Mouse (Mus musculus) gastrocnemius, postnatal 36 days (tissue): ENCODE measurements at regions not wholly inside any gene's neighbourhood (a gene's known extent, or its start where the extent isn't known, plus 50 kb on each side); places are given as distances from the start of the nearest gene placed in this dataset.

Experiments used
- DNase-seq, 2 experiments: peaks; one replicate each; pipeline ENCODE4 v3.0.0; 2022
- intact Hi-C: fragments of 180-260 bp; cut with DNase I; formaldehyde crosslinking; loops from one replicate; pipeline ENCODE4 v1.15.1; 2025

DNA sequence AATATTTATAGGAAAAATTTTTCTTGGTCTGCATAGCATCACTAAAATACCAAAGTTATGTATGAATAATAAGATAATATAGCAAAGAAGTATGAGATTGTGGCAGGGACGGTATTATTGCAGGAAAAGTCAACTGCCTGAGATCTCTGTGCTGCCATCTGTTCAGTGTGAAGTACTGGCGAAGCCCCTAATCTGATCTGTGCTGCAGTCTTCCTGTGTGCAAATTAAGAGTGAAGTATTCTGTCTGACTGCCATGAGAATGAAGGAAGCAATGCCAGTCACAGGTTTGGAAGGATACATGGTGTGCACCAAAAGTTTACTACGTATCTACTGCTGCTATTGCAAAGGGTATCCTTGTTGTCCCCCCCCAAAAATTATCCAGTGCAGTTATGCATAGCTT lies 501.5 kb downstream of the Rab28 start:
- DNase-seq, result no peak
- intact Hi-C loops, result no loop called here

DNA sequence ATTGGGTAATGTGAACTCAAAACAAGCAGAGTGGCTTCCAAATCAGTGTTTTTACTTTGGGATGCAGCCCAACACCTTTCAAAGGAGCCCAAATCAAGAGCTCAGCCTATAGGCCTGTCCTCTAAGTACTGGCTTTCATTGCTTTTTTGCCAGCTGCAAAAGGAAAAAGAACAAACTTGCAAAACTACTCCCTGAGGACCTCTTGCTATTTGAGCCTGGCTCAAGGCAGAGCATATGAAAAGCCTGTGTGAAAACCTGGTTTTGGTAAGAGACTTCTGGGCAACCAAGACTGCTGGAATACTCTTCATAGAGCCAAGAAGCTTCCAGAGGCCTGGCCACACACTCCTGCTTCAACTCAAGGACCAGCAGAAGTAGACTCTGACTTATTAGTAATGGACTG lies 503.5 kb downstream of the Rab28 start:
- no peak for DNase-seq

DNA sequence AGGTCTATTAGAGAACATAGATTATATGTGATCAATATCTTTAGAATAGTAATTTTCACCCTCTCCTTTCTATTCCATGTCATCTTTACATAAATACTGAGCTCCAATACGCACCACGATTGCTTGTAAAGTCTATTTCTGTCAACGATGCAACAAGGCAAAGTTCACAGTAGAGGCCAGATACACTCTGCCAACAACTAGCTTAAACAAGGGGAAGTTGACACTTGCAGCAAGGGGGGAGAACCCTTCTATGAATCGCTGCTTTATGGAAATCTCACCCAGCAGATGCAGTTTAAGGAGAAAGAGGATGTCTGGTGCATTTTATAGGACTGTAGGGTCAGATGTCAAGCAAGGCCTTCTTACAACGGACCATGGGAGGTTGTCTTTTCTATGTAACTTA lies 520.8 kb downstream of the Rab28 start:
- DNase-seq, result no peak
- intact Hi-C loops, result no loop called here

More for the DNA sequence above, 503.5 kb downstream of the Rab28 start:
- intact Hi-C loops, result no loop called here

DNA sequence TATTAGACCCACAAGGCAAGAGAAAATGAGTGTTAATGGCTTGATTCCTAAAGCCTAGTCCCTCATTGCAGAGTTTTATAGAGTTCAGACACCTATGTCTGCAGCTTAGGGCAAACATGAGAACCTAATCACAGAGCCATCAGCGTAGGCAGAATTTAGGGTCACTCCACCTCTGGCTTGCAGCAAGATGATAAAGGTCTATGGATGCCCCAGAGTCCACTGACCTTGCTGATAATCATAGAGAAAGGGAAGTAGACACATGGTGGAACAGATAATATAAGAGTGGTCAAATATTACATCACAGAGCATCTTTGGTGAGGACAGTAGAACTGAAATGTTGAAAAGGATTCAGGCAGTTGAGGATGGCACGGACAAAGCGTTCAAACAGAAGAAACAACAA lies 530.7 kb downstream of the Rab28 start:
- intact Hi-C loops, result no loop called here
- no peak for DNase-seq

DNA sequence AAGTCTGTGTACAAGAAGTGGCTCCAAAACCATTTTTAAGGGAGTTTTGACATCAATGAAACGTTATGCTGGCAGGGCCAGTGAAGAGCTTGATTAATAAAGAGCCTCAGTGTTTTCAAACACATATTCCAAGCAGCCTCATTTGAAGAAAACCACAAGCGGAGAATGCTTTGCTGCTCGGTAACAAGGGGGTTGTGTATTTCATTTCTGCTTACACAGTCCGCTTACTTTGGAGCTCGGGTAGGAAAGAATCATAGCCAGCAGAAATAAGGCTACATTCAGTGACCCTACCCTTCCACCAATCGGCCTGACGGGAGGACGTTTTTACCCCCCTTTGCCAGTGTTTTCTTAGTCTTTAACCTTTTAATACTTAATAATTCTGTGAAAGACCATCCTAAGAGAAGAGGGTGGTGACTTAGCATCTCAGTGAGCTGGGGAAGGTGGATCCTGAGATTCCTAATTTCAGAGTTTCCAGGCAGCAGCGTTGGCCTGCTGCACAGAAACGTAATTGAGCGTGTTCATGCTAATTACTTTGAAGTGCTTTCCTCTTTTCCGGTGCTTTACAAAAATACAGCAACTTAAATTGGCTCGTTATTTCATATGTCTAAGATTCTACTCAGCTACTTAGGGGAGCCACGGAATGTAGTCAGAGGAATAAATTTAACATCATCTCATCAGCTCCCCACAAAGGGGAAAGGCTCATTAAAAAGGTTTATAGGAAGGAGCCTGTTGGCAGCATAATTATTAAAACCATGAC lies 541.9 kb downstream of the Rab28 start:
- no peak for DNase-seq
- intact Hi-C loops, result no loop called here

DNA sequence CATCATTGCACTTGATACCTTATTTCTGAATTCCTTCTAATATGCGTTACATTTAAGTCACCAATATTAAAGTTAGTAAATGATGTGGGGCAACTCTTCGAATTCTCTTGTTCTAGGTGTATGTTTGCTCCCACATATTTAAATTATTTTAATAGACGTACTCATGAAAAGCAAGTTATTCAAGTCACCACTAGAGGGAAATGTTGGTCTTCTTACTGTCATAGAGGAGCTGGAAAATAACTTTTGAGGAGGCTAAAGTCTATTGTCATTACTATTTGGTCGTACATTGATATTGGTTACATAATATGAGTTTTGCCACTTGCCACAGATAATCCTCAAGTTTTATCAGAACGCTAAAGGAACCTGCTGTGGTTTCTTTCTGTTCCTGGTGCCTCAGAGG lies 582.9 kb downstream of the Rab28 start:
- no peak for DNase-seq
- intact Hi-C loops, result loop anchor here (10.0 kb wide), 1 partner anchor 640 kb away; the partner anchor contains the start of gene Nkx3-2

DNA sequence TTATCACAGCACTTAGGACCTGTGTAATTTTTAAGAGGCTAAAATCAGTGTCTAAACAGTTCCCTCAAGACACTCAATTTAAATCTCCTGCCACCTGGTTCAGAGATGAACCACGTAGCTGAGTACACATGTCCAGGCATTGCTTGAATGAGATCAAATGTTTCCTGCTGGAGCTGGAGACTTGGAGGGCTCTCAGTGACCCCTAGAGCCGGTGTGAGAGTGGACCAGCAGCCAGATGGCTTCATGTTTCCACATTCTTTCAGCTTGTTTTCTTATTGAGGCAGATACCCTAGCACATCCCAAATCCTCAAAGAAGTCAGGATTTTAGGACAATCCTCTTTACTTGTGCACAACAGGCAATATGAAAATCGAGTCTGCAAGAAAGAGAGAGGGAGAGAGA lies 590.3 kb downstream of the Rab28 start:
- DNase-seq, result no peak
- intact Hi-C loops, result no loop called here

DNA sequence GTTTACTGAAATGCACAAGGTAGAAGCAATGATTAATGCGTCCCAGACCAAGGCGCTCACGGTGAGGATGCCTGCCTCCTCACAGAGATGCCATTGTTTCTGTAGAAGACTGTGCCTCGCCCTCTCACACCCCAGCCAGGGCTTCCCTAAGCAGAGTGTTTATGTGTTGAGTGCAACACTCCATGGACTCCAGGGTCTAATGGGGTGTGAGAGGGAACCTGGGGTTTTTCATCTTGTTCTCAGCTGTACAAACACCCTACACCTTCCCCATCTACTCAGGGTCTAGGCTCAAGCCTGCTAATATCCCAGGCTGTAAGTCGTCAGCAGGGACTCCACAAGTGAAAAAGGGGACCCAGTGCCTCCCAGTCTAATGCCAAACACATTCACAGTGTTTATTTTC lies 620.2 kb downstream of the Rab28 start:
- intact Hi-C loops, result no loop called here
- DNase-seq, result no peak

DNA sequence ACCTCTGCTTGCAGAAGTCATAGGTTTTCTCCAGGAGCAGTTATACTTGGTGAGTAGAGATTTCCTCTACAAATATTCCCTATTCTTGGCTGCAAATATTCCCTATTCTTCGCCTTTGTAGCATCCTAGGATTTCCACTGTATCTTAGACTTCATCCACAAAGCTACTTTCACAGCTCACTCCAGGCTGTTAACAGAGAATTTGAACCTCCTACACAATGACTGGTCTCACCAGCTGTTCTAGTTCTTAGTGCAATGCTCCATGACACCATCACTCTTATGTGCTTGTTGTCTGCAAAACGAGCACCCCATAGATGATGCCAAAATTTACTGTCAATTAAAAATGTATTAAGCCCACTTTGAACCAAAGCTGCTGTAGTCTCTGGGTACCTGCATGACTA lies 631.5 kb downstream of the Rab28 start:
- no peak for DNase-seq
- intact Hi-C loops, result no loop called here

DNA sequence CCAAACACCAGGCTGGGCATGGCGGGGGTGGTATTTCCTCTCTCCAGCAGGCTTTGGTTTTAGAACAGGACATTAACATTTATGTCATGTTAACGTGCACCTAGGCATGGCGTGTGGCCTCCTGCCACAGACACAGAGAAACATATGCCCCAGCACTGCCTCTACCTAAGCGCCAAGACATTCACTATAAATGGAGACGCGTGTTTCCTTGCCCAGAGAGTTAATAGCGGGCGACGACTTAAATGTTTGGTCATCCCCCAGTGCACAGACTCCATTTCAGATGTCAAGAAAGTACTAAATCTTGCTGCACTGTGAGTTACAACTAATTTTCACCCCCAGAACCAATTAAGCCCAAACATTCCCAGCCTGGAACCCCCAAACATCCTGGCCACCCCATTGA lies 646.3 kb downstream of the Rab28 start:
- intact Hi-C loops, result no loop called here
- DNase-seq, result no peak

DNA sequence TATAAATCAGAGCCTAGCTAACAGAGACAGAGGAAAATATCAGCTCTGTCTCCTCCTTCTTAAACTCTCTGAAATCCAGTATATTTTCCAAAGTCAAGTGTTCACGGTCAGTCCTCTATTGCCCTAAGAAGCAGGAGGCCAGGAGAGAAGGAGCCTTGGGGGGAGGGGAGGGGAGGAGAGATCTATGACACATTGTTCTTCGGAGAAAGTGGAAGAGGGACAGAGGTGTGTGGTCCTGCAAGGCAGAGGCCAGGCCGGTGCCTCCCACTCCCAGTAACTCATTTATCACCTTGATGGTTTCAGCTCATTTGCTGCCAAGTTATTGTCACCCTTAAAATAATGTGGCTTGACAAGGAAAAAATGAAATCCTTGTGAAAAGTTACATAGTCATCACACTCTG lies 646.7 kb downstream of the Rab28 start:
- DNase-seq, result no peak

DNA sequence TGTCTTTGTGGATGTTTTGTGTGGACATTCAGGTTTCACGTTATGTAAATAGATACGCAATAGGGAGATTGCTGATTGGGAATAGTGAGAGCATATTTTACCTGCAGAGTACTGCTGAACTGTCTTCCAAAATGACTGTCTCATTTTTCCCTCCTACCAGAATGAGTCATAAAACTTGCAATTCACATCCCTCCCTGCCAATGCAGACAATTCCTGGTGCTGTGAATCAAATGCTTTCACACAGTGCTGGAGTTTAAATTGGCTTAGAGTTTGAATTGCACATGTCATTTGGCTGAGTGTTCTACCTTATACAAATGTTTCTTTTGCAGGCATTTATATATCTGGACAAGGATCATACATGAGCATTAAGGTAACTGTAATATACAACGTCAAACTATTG lies 649.9 kb downstream of the Rab28 start:
- DNase-seq, result no peak
- intact Hi-C loops, result no loop called here

More for the DNA sequence above, 646.7 kb downstream of the Rab28 start:
- intact Hi-C loops, result no loop called here

DNA sequence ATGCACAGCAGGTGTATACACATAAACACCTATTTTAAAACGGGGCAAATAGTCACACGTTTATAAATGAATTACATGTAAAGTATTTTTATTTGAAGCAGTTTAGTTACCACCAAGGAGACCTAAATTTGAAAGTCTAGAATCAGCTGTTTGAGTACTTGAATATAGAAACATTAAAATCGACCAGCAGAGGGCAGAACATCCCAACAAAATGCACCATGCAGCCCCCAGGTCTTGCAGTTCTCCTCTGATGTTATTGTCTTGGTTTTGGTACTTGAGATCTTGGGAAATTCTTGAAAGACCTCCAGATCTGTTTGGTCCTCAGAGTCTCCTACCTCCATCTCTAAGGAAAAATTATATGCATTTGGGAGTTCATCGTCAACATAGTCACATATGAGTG lies 656.0 kb downstream of the Rab28 start:
- no peak for DNase-seq
- intact Hi-C loops, result loop anchor here (2.0 kb wide), 1 partner anchor 717 kb away; no protein-coding TSS in a partner anchor

DNA sequence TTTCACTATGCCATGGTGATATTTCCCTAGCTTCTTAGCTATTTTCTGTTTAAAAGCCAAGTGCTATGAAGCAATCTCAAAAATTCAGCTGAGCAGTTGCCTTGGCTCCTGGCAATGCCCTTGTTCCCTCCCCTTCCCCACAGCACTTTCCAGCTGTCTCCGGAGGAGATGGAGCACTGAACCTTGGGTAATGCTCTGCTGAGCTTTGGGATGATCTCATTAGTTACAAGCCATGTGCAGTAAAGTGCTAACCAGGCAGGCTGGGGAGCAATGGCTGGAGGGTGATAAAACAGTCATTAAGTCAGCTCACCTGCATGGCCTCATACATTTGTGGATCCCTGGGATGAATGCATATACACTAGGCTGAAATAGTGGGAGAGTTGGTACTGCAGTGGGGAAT lies 659.4 kb downstream of the Rab28 start:
- intact Hi-C loops, result no loop called here

DNA sequence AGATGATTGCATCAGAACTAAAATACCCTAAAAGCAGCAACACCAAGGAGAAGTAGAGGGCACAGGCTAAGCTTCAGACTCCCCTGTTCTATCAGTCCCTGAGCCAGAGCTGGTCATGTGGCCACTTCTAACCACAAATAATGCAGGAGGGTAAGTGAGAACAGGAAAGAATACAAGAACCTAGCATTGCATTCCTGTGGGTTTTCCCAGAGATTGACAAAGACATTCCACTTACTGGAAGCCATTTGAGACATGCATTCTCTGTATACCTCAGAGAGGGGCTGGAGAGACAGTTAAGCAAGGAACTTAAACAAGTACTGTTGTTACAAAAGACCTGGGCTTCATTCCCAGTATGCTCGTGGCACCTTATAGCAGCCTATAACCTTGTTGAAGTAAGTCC lies 662.7 kb downstream of the Rab28 start:
- intact Hi-C loops, result no loop called here
- no peak for DNase-seq

More for the DNA sequence above, 659.4 kb downstream of the Rab28 start:
- DNase-seq, result no peak

DNA sequence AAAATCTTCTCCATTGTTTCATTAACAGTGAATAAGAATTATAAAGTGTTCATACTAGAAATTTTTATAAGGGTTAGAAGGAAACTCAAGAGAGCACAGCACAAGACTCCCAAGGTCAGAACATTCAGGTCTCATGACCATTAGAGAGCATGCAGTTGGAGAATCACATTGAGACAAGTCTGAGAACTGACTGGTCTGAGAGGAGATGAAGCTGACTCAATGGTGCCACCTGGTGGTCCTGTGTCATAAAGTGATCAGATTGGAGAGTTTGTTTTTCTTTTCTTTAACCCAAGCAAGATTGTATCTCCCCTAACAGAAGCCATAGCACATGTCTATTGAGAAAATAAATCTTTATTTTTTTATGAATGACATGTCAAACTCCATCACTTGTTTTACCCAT lies 663.5 kb downstream of the Rab28 start:
- DNase-seq, result peak in 1 of 2 experiments; percentile 7
- intact Hi-C loops, result no loop called here

DNA sequence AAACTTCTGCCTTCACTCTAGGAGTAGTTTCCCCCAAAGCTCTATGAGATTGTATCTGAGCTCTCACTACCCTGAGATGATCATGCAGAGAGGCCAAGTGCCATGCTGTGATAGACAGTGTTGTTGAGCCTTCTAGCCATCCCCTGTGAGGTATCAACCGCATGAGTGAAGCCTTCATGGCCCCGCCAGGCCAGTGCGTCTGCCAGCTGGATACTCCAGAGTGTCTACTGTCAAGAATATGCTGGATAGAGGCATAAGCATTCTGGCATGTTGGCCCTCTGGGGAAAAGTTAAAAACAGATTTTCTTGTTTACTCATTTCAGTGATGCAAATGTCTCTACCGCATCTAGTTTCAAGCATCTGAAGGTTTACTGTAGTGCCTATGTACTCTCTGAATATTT lies 669.2 kb downstream of the Rab28 start:
- DNase-seq, result no peak
- intact Hi-C loops, result no loop called here

DNA sequence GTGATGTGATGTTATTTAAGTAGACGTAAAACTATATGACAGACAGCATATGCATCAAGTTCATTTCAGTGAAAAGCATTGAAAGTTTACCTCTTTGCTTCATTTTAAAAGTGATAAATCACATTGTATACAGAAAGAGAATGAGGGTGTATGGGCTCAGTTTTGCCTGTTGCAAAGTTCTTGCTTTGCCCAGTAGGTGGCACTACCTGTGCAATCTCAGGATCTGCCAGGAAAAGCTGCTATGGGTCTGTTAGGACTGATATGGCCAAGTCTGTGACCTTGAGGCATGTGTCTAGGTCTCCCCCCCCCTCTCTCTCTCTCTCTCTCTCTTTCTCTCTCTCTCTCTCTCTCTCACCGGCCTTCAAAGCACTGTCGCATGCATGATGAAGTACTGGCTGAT lies 701.3 kb downstream of the Rab28 start:
- intact Hi-C loops, result no loop called here
- DNase-seq, result no peak

DNA sequence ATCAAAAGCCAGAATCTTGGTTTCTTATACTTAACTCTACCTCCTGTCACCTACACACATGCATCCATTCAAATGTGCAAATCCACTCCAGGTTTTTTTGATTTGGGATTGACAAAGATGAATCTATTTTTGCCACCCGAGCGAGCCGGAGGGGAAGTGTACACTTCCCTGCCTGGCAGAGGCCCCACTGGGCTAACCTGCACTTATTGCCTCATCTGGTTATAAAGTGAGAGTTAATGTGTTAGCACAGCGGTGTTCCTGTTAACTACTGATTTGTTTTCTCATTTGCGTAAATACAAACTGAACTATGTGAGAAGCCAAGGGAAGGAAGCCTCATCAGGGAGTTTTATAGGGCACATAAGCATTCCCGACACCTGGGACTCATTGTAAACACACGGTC lies 721.4 kb downstream of the Rab28 start:
- intact Hi-C loops, result no loop called here
- no peak for DNase-seq

DNA sequence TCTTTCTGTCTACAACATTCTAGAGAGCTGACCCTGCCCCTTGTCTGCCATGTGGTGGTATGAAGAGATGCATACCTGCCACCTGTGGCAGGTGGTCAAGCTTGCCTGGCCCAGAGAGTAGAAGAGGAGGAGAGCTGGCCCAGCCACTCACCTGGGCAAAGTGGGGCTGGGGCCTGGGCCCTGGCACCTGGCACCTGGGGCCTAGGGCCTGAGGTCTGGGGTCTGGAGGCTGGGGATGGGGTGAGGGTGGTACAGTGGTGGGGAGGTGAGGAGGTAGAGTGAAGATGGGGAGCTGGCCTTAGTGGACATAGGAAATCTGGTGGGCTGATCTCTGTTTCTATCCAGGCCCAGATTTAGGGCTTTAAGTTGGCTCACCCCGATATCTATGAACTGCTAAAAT lies 733.1 kb downstream of the Rab28 start:
- no peak for DNase-seq
- intact Hi-C loops, result no loop called here

DNA sequence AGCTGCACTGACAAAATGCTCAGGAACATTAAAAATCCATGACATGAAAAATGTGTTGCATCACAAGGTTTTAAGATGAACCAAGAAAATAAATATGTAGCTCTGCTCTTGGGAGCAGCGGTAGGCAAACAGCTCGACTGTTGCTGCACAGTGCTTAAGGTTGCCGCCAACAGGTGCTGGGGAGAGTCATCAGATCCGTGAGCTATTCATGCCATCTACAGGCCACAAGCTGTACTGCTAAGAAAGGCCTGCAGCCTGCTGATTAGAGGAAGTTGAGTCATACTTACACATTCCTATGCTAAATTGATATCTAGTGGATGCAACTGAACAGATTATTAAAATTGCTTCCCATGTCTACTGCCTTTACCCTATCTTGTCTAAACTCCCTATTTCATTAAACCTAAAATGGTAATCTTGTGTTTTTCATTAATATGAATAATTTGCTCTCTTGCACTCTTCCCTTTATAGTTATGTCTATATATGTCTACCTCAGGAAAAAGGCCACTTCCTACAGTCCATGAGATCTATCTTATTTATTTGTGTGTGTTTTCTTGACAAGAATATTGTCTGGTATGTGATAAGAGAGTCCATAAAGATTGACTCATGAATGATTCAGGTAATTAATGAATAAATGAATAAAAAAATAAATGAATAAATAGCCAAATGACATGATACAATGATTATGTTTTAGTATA lies 754.9 kb downstream of the Rab28 start:
- intact Hi-C loops, result no loop called here
- no peak for DNase-seq

DNA sequence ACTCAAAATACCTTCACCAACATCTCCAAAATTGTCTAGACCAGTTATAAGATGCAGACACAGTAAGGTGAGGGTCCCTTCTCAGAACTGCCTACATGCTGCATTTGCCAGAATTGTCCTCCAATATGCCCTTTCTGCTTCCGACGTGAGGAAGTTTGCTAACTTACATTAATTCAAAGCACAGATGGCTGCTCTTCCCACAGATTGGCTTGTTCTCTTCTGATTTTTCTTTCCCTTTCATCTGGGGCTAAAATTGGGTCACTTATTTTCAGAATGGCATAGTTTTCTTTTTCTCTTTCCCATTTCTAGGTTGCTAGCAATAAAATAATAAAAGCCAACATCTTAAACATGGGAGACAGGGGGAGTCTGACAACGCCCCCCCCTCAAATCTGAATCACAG lies 778.8 kb downstream of the Rab28 start:
- no peak for DNase-seq
- intact Hi-C loops, result no loop called here
